Mouse (Mus musculus) forebrain, embryonic 11.5 days (tissue): ENCODE measurements around the gene D6Wsu163e. TPM values are rescaled to one million over a fixed set of nuclear protein-coding genes. Genes with fewer than 3 reads are reported as not detected.

ENCODE experiments used
- ATAC-seq: fragments of 200-750 bp; cut with Nextera tagmentation; replicated peaks from 2 replicates; pipeline ENCODE4 v1.8.0; 2017; ENCODE audit warnings: moderate TSS enrichment; ENCODE audit not compliant: low FRiP score
- DNase-seq: peaks from one replicate; pipeline ENCODE4 v3.0.0-alpha.2; 2017; ENCODE audit warnings: low spot score
- H3K27ac ChIP-seq: fragments of 300-500 bp; sonication (generic); 2 replicates; pipeline ENCODE4 v1.5.1; 2014; ENCODE audit warnings: low read depth, low read length
- H3K27me3 ChIP-seq: fragments of 300-500 bp; sonication (generic); 2 replicates; pipeline ENCODE4 v1.6.1; 2014; ENCODE audit warnings: mild to moderate bottlenecking, low read length, mixed read lengths; ENCODE audit not compliant: control insufficient read depth, insufficient read depth
- H3K36me3 ChIP-seq: fragments of 300-500 bp; sonication (generic); 2 replicates; pipeline ENCODE4 v1.6.1; 2014; ENCODE audit warnings: mild to moderate bottlenecking, low read length, moderate library complexity, mixed read lengths; ENCODE audit not compliant: control insufficient read depth, insufficient read depth
- H3K4me1 ChIP-seq: fragments of 300-500 bp; sonication (generic); replicated peaks from 2 replicates; pipeline ENCODE4 v1.6.1; 2014; ENCODE audit warnings: low read length, mixed read lengths; ENCODE audit not compliant: control insufficient read depth, insufficient read depth
- H3K4me2 ChIP-seq: fragments of 300-500 bp; sonication (generic); 2 replicates; pipeline ENCODE4 v1.6.1; 2014; ENCODE audit warnings: low read depth, mild to moderate bottlenecking, low read length, moderate library complexity, mixed read lengths; ENCODE audit not compliant: severe bottlenecking
- H3K4me3 ChIP-seq: fragments of 300-500 bp; sonication (generic); 2 replicates; pipeline ENCODE4 v1.5.1; 2014; ENCODE audit warnings: low read depth, low read length
- H3K9ac ChIP-seq: fragments of 300-500 bp; sonication (generic); 2 replicates; pipeline ENCODE4 v1.6.1; 2014; ENCODE audit warnings: low read length
- H3K9me3 ChIP-seq: fragments of 300-500 bp; sonication (generic); 2 replicates; pipeline ENCODE4 v1.6.1; 2016; ENCODE audit warnings: low read length, mixed read lengths; ENCODE audit not compliant: control insufficient read depth
- WGBS: fragments of 180-500 bp; shearing (Covaris S2); extraction: QIAGEN DNeasy Blood & Tissue Kit; methylation state at CpG from one replicate; pipeline ENCODE4 v1.1.7; 2014; 5-methylcytosine and 5-hydroxymethylcytosine counted together
- polyA plus RNA-seq: library from polyadenylated mRNA; unstranded; fragments of >200 nt; fragmentation: Nextera tagmentation; extraction: Ambion mirVana; gene quantifications from 2 replicates; pipeline ENCODE4 v1.2.1, GENCODE M21; 2014

Gene D6Wsu163e
- polyA plus RNA-seq, 1 experiment from 2014 or later = 19.7 TPM

DNA sequence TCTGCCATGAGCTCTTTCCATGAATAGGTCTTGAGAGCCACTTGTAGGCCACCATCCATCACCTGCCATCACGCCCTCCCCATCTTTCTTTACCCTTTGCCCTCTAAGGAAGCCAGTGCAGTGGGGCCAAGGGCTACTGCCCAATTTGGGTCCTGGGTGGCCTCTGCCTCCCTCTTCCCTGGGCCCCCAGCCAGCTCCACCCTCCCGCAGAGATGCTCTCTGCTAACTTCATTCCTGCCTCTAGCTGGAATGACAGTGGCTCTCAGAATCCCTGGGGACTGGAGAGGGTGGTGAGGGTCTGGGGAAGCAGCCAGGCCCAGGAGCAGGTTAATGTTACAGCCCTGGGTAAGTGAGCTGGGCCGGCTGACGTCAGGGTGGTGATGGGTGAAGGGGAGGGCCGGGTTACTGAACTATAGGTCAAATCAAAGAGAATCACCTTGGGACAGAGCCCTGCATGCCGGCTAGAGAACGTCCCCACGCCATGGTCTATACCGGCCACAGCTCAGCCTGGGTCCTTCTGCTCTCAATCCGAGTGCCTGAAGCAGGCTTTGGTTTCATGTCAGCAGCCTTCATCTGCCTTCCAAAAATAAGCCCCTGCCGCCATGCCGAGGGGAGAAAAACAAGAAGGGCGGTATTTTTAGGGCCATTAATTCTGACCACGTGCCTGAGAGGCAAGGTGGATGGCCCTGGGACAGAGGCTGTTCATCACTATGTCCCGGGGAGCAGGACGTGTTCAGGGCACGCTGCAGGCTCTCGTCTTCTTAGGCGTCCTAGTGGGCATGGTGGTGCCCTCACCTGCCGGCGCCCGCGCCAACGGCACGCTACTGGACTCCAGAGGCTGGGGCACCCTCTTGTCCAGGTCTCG, 75.4 kb downstream of the D6Wsu163e start, which contains the start of gene Fgf6:
Gene Fgf6 (plus strand): TSS at position 681 of the 865 bp plus-strand sequence.
- WGBS = 87% methylated on average over 26 of the region's 26 CpGs
- ATAC-seq = no peak
- Histone ChIP-seq H3K9me3 (no peaks in the 10 kb centered on the region), H3K27ac (no peak within 1 kb of the TSS), H3K9ac (no peak within 1 kb of the TSS), H3K36me3 (no peaks in the 10 kb centered on the region), H3K4me3 (no peak within 1 kb of the TSS), H3K4me2 (no peak within 1 kb of the TSS), H3K27me3 (peaks cover 2% of the 10 kb centered on the region; the same call in 1 of the 2 replicates), H3K4me1 (peaks cover 7% of the 10 kb centered on the region)
- DNase-seq = no peak

DNA sequence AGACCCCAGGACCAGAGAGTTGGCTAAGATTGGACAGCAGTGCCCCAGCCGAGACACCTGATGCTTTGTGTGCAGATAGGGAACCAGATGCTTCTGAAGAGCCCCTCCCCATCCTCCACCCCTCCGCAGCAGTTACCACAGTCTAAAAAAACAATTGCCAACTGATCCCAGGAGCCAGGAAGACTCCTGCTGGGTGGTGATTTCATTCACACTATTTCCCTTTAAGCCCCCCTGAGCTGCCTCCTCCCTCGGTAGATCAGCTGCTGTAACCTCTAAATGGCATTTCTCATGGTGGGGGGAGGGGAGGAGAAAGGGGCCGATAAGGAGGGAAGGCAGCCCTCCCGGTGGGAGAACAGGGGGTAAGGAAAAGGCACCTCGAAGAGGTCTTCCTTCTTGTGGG, 79.5 kb downstream of the D6Wsu163e start:
- Histone ChIP-seq H3K27ac (no peak overlapping the region), H3K4me1 (peaks cover 11% of the 10 kb centered on the region), H3K9ac (no peak overlapping the region), H3K4me3 (no peak overlapping the region), H3K9me3 (no peaks in the 10 kb centered on the region), H3K27me3 (peaks cover 2% of the 10 kb centered on the region; the same call in 1 of the 2 replicates), H3K4me2 (no peak overlapping the region), H3K36me3 (no peaks in the 10 kb centered on the region)
- DNase-seq (no peak), ATAC-seq (no peak)
- WGBS = 0% methylated on average over 6 of the region's 6 CpGs

DNA sequence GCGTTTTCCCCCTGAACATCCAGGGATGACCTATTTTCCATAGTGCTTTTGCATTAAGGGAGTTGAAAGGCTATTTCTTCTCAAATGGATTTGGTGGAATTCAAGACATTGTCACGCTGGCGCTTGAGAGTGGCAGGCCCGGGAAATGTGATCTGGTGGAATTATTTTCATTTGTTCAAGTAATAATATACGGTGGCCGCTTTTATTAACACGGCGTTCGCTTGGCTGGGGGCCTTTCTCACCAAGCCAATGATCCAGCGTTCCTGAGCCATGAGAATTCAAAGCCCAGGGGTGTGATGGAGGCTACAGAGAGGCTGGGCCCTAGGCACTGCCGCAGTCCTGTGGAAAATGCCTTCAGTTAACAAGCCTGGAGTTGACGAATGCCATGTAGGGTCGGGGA, 80.7 kb downstream of the D6Wsu163e start:
- H3K36me3 ChIP-seq = no peaks in the 10 kb centered on the region
- no peak overlapping the region for H3K4me2 ChIP-seq
- H3K4me1 ChIP-seq = peaks cover 11% of the 10 kb centered on the region
- no peaks in the 10 kb centered on the region for H3K9me3 ChIP-seq
- no peak overlapping the region for H3K9ac ChIP-seq
- ATAC-seq = no peak
- peaks cover 2% of the 10 kb centered on the region; the same call in 1 of the 2 replicates for H3K27me3 ChIP-seq
- DNase-seq = no peak
- 12% methylated on average over 13 of the region's 13 CpGs for WGBS
- H3K4me3 ChIP-seq = no peak overlapping the region
- no peak overlapping the region for H3K27ac ChIP-seq

DNA sequence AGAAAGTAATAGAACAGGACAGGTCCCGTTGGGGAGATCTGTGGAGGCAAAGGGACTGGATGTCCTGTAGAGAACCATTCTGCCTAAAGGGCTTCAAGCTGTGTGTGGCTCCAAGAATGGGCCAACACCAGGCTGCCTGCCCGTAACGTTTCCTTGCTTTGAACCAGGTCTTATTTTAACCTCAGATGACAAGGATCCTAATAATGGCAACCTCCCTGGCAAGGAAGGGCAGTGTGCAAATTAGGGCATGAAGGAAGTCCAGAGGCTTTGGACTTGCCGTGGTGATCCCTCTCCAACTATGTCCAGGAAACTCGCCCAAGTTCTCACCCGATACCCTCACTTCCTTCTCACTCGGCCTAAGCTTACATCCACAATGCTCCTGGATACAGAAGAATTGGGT, 85.1 kb downstream of the D6Wsu163e start:
- H3K9ac ChIP-seq = no peak overlapping the region
- no peak overlapping the region for H3K4me3 ChIP-seq
- no peak overlapping the region for H3K27ac ChIP-seq
- ATAC-seq = no peak
- H3K4me2 ChIP-seq = no peak overlapping the region
- H3K4me1 ChIP-seq = 0 out of 2 replicates have a peak, but pooled peaks cover 4% of the 10 kb centered on the region
- H3K9me3 ChIP-seq = no peaks in the 10 kb centered on the region
- DNase-seq = no peak
- no peaks in the 10 kb centered on the region for H3K36me3 ChIP-seq
- whole genome bisulfite sequencing = 79% methylated on average over 7 of the region's 7 CpGs
- no peaks in the 10 kb centered on the region for H3K27me3 ChIP-seq

Other genes with a start within 250 kb of the D6Wsu163e start
- gene Kcna6, start 199.3 kb upstream of the D6Wsu163e start, polyA plus RNA-seq = 3.6 and 4.8 TPM in 2 replicates
- gene Ndufa9, start 90.8 kb upstream of the D6Wsu163e start, polyA plus RNA-seq = 161 and 183 TPM in 2 replicates
- gene Akap3, start 86.9 kb upstream of the D6Wsu163e start, polyA plus RNA-seq = 0.12 TPM in 1 of 2 replicates, not detected in the other
- gene Dyrk4, start 18.1 kb upstream of the D6Wsu163e start, polyA plus RNA-seq = not detected in 2 replicates
- gene Rad51ap1, start 375 bp upstream of the D6Wsu163e start, polyA plus RNA-seq = 82.0 and 104 TPM in 2 replicates
- not detected in 2 replicates for gene Fgf6, start 75.6 kb downstream of the D6Wsu163e start, polyA plus RNA-seq
- gene Fgf23, start 132.9 kb downstream of the D6Wsu163e start, polyA plus RNA-seq = not detected in 2 replicates
- gene Tigar, start 169.6 kb downstream of the D6Wsu163e start, polyA plus RNA-seq = 5.3 and 6.8 TPM in 2 replicates
- gene Ccnd2, start 212.2 kb downstream of the D6Wsu163e start, polyA plus RNA-seq = 1,258 and 1,292 TPM in 2 replicates